Mouse (Mus musculus): Measurements from ENCODE around the gene Abcb4.
"Not testable (repeated sequence)": the region's sequence is repeated elsewhere in the genome, so short reads cannot be mapped to it uniquely, and the experiment has no call there.

Abcb4 gene

GRCm38 (mm10) chr5:9006585-9006984 is 113.1 kb downstream of the Abcb4 start:
- DNase-seq = not testable (repeated sequence)
